Mouse (Mus musculus) stomach, embryonic 14.5 days (tissue): ENCODE measurements around the gene Ccr2. TPM values are rescaled to one million over a fixed set of nuclear protein-coding genes. Genes with fewer than 3 reads are reported as not detected.
"Not testable (repeated sequence)": the region's sequence is repeated elsewhere in the genome, so short reads cannot be mapped to it uniquely, and the experiment has no call there.

Experiments
- ATAC-seq: fragments of 200-750 bp; cut with Nextera tagmentation; 2 replicates; pipeline ENCODE4 v1.8.0; 2017; ENCODE audit warnings: low read depth, moderate TSS enrichment; ENCODE audit not compliant: insufficient number of reproducible peaks, insufficient read depth, low FRiP score
- H3K27ac ChIP-seq: fragments of 300-500 bp; sonication (generic); 2 replicates; pipeline ENCODE4 v1.5.1; 2014; ENCODE audit warnings: mild to moderate bottlenecking, low read length, moderate library complexity, mixed read lengths
- H3K27me3 ChIP-seq: fragments of 300-500 bp; sonication (generic); 2 replicates; pipeline ENCODE4 v1.6.1; 2014; ENCODE audit warnings: low read length, control low read depth, mixed read lengths; ENCODE audit not compliant: control insufficient read depth, insufficient read depth
- H3K36me3 ChIP-seq: fragments of 300-500 bp; sonication (generic); 2 replicates; pipeline ENCODE4 v1.6.1; 2014; ENCODE audit warnings: mild to moderate bottlenecking, control low read depth, low read length, moderate library complexity, mixed read lengths; ENCODE audit not compliant: control insufficient read depth, insufficient read depth
- H3K4me1 ChIP-seq: fragments of 300-500 bp; sonication (generic); 2 replicates; pipeline ENCODE4 v1.6.1; 2014; ENCODE audit warnings: low read length, control low read depth, mixed read lengths; ENCODE audit not compliant: control insufficient read depth, insufficient read depth
- H3K4me2 ChIP-seq: fragments of 300-500 bp; sonication (generic); replicated peaks from 2 replicates; pipeline ENCODE4 v1.6.1; 2014; ENCODE audit warnings: low read depth, low read length, control low read depth
- H3K4me3 ChIP-seq: fragments of 300-500 bp; sonication (generic); 2 replicates; pipeline ENCODE4 v1.5.1; 2014; ENCODE audit warnings: low read depth, low read length, control low read depth
- H3K9ac ChIP-seq: fragments of 300-500 bp; sonication (generic); replicated peaks from 2 replicates; pipeline ENCODE4 v1.6.1; 2014; ENCODE audit warnings: low read depth, mild to moderate bottlenecking, control low read depth, low read length, moderate library complexity, mixed read lengths
- H3K9me3 ChIP-seq: fragments of 300-500 bp; sonication (generic); 2 replicates; pipeline ENCODE4 v1.6.1; 2016; ENCODE audit warnings: low read depth, low read length, control low read depth; ENCODE audit not compliant: control insufficient read depth
- WGBS: fragments of 180-500 bp; shearing (Covaris S2); extraction: QIAGEN DNeasy Blood & Tissue Kit; methylation state at CpG from one replicate; pipeline ENCODE4 v1.1.7; 2014; 5-methylcytosine and 5-hydroxymethylcytosine counted together
- polyA plus RNA-seq: library from polyadenylated mRNA; unstranded; fragments of >200 nt; fragmentation: Nextera tagmentation; extraction: Ambion mirVana; gene quantifications from 2 replicates; pipeline ENCODE4 v1.2.1, GENCODE M21; 2014

Gene Ccr2
- polyA plus RNA-seq, 1 experiment from 2014 or later: 3.5 TPM

GRCm38 (mm10) chr9:124071506-124071905 lies 30.2 kb upstream of the Ccr2 start:
- Histone ChIP-seq H3K4me3 (no peak overlapping the region), H3K4me1 (no peaks in the 10 kb centered on the region), H3K27ac (no peak overlapping the region), H3K36me3 (no peaks in the 10 kb centered on the region), H3K9ac (no peak overlapping the region), H3K4me2 (no peak overlapping the region), H3K9me3 (no peaks in the 10 kb centered on the region), H3K27me3 (no peaks in the 10 kb centered on the region)
- ATAC-seq: no peak
- 76% methylated on average over 1 of the region's 1 CpGs for WGBS

- Histone ChIP-seq H3K9me3 (no peaks in the 10 kb centered on the region), H3K27ac (no peak overlapping the region), H3K9ac (no peak overlapping the region), H3K4me2 (no peak overlapping the region), H3K36me3 (no peaks in the 10 kb centered on the region), H3K4me1 (no peaks in the 10 kb centered on the region), H3K27me3 (no peaks in the 10 kb centered on the region), H3K4me3 (no peak overlapping the region)
- ATAC-seq: no peak
- WGBS: 41% methylated on average over 4 of the region's 4 CpGs
Measured at GRCm38 (mm10) chr9:124079803-124080202, 21.9 kb upstream of the Ccr2 start.

- not testable (repeated sequence) for H3K27me3 ChIP-seq, H3K9ac ChIP-seq, H3K4me1 ChIP-seq, H3K4me2 ChIP-seq, H3K36me3 ChIP-seq, ATAC-seq, H3K27ac ChIP-seq, H3K9me3 ChIP-seq, H3K4me3 ChIP-seq
- 91% methylated on average over 12 of the region's 13 CpGs for WGBS
Measured at GRCm38 (mm10) chr9:124080471-124080870, 21.3 kb upstream of the Ccr2 start.

- Histone ChIP-seq H3K4me2 (no peak overlapping the region), H3K4me1 (no peaks in the 10 kb centered on the region), H3K27me3 (no peaks in the 10 kb centered on the region), H3K9ac (no peak overlapping the region), H3K36me3 (no peaks in the 10 kb centered on the region), H3K27ac (no peak overlapping the region), H3K4me3 (no peak overlapping the region), H3K9me3 (no peaks in the 10 kb centered on the region)
- no peak for ATAC-seq
- WGBS: 81% methylated on average over 1 of the region's 1 CpGs
Measured at GRCm38 (mm10) chr9:124090441-124090840, 11.3 kb upstream of the Ccr2 start.

- no peak overlapping the region for H3K4me2 ChIP-seq
- ATAC-seq: no peak
- 89% methylated on average over 1 of the region's 1 CpGs for WGBS
- no peaks in the 10 kb centered on the region for H3K27me3 ChIP-seq
- no peaks in the 10 kb centered on the region for H3K9me3 ChIP-seq
- H3K9ac ChIP-seq: no peak overlapping the region
- H3K4me1 ChIP-seq: no peaks in the 10 kb centered on the region
- no peak overlapping the region for H3K4me3 ChIP-seq
- no peak overlapping the region for H3K27ac ChIP-seq
- H3K36me3 ChIP-seq: no peaks in the 10 kb centered on the region
Measured at GRCm38 (mm10) chr9:124099127-124099526, 2.6 kb upstream of the Ccr2 start.

- H3K4me1 ChIP-seq: no peaks in the 10 kb centered on the region
- WGBS: 83% methylated on average over 1 of the region's 1 CpGs
- no peak overlapping the region for H3K4me2 ChIP-seq
- no peak overlapping the region for H3K4me3 ChIP-seq
- ATAC-seq: no peak
- no peaks in the 10 kb centered on the region for H3K27me3 ChIP-seq
- no peak overlapping the region for H3K9ac ChIP-seq
- no peak overlapping the region for H3K27ac ChIP-seq
- H3K9me3 ChIP-seq: no peaks in the 10 kb centered on the region
- no peaks in the 10 kb centered on the region for H3K36me3 ChIP-seq
Measured at GRCm38 (mm10) chr9:124100357-124100756, 1.4 kb upstream of the Ccr2 start.

GRCm38 (mm10) chr9:124103199-124103598 lies 1.4 kb downstream of the Ccr2 start:
- no peak for ATAC-seq
- 62% methylated on average over 1 of the region's 1 CpGs for WGBS
- H3K4me2 ChIP-seq: no peak overlapping the region
- H3K9me3 ChIP-seq: no peaks in the 10 kb centered on the region
- H3K4me3 ChIP-seq: no peak overlapping the region
- H3K36me3 ChIP-seq: no peaks in the 10 kb centered on the region
- H3K27ac ChIP-seq: no peak overlapping the region
- no peaks in the 10 kb centered on the region for H3K27me3 ChIP-seq
- no peak overlapping the region for H3K9ac ChIP-seq
- H3K4me1 ChIP-seq: no peaks in the 10 kb centered on the region

- H3K9ac ChIP-seq: no peak overlapping the region
- ATAC-seq: no peak
Measured at GRCm38 (mm10) chr9:124105196-124105595, 3.4 kb downstream of the Ccr2 start.

GRCm38 (mm10) chr9:124107232-124107631 lies 5.5 kb downstream of the Ccr2 start:
- H3K4me3 ChIP-seq: no peak overlapping the region
- no peak overlapping the region for H3K9ac ChIP-seq
- H3K4me1 ChIP-seq: no peaks in the 10 kb centered on the region
- no peak overlapping the region for H3K4me2 ChIP-seq
- no peaks in the 10 kb centered on the region for H3K36me3 ChIP-seq
- H3K9me3 ChIP-seq: no peaks in the 10 kb centered on the region
- no peak for ATAC-seq
- H3K27ac ChIP-seq: no peak overlapping the region
- H3K27me3 ChIP-seq: no peaks in the 10 kb centered on the region

More at GRCm38 (mm10) chr9:124105196-124105595, 3.4 kb downstream of the Ccr2 start:
- no peak overlapping the region for H3K4me3 ChIP-seq
- no peaks in the 10 kb centered on the region for H3K36me3 ChIP-seq
- H3K4me2 ChIP-seq: no peak overlapping the region
- no peaks in the 10 kb centered on the region for H3K27me3 ChIP-seq
- H3K27ac ChIP-seq: no peak overlapping the region
- no peaks in the 10 kb centered on the region for H3K9me3 ChIP-seq
- no peaks in the 10 kb centered on the region for H3K4me1 ChIP-seq
